Comparison of ENCODE assay signal across 7 mouse cellular contexts in the genomic region with DNA sequence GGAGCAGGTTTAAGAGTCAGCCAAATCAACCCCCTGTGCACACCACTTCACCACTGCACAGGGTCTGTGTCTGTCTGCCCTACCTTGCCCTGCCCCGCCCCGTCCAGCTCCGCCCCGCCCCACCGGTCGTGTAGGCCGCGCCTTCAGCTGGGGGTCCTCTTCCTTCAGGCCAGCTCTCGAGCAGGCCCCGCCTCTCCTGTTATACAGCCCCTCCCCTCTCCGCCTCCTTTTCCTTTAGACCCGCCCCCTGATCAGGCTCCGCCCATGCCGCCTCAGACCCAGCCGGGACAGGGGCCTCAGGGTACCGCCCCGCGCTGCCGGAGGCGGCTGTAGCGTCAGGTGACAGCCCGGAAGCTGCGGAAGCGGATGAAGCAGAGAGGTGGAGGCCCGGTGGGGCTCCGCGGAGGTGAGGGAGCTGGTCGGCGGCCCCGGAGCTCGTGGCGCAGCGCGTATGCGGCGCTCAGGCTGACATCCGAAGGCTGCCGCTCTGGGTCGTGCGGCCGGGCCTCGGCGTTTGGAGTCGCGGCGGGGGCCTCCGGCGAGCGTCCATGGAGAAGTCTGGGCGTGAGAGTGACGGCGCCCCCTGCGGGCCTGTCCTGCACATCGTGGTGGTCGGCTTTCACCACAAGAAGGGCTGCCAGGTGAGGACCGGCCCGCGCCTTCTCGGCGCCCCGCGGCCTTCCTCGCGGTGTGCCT. TPM values are rescaled to one million over a fixed set of nuclear protein-coding genes. Genes with fewer than 3 reads are reported as not detected.
DNase-seq lines count a peak whose midpoint lies in the region; ATAC-seq lines count a peak whose summit lies in the region.

A gene (plus strand): TSS at position 326 of the 696 bp plus-strand sequence.

- under 1% methylated on average over 60 of the region's 64 CpGs for WGBS in intestine, embryonic 15.5 days
- under 1% methylated on average over 64 of the region's 64 CpGs for WGBS in midbrain, embryonic 10.5 days

- H3K27me3 ChIP-seq in intestine, embryonic 15.5 days (replicated peaks), result no peaks in the 10 kb centered on the region
- H3K27me3 ChIP-seq in midbrain, embryonic 10.5 days (ENCODE audit: low read depth, poor library complexity, severe bottlenecking), result no peaks in the 10 kb centered on the region

- peak within 1 kb of the TSS; percentile 87 for H3K4me3 ChIP-seq in intestine, embryonic 15.5 days (replicated peaks)
- peak within 1 kb of the TSS; percentile 83 for H3K4me3 ChIP-seq in midbrain, embryonic 10.5 days

- H3K4me2 ChIP-seq in intestine, embryonic 15.5 days (replicated peaks), result peak within 1 kb of the TSS; percentile 62

- H3K9ac ChIP-seq in intestine, embryonic 15.5 days, result peak within 1 kb of the TSS; percentile 81

- ATAC-seq in intestine, embryonic 15.5 days, result peak; percentile 99

- peak within 1 kb of the TSS; percentile 98 for H3K27ac ChIP-seq in intestine, embryonic 15.5 days
- H3K27ac ChIP-seq in midbrain, embryonic 10.5 days (replicated peaks), result peak within 1 kb of the TSS; percentile 94

- peak; percentile 100 for DNase-seq in adrenal gland, adult 2 months
- peak; percentile 94 for DNase-seq in embryo, embryonic 11.5 days (ENCODE audit: low read depth, low spot score)
- DNase-seq in gastrocnemius, postnatal 36 days, result peak; percentile 96 to 98
- peak; percentile 95 to 98 for DNase-seq in left cerebral cortex, postnatal 25 days (ENCODE audit: low spot score in 2 of 2)
- DNase-seq in midbrain, embryonic 10.5 days (ENCODE audit: low spot score), result peak; percentile 97
- peak; percentile 91 for DNase-seq in right cerebral cortex, postnatal 4 days

- intact Hi-C loops in gastrocnemius, postnatal 36 days (cut with DNase I), result loop anchor here (10.0 kb wide), 1 partner anchor 210 kb away; a partner anchor contains a TSS
- intact Hi-C loops in left cerebral cortex, postnatal 25 days (cut with DNase I), result loop anchor here (1.0 kb wide), 1 partner anchor 83 kb away; a partner anchor contains a TSS

- no peaks in the 10 kb centered on the region for H3K9me3 ChIP-seq in intestine, embryonic 15.5 days
- H3K9me3 ChIP-seq in midbrain, embryonic 10.5 days (replicated peaks), result no peaks in the 10 kb centered on the region

- H3K4me1 ChIP-seq in intestine, embryonic 15.5 days (replicated peaks), result no peaks in the 10 kb centered on the region
- peaks cover 13% of the 10 kb centered on the region for H3K4me1 ChIP-seq in midbrain, embryonic 10.5 days

- no peaks in the 10 kb centered on the region for H3K36me3 ChIP-seq in intestine, embryonic 15.5 days
- H3K36me3 ChIP-seq in midbrain, embryonic 10.5 days, result no peaks in the 10 kb centered on the region

RNA-seq across cellular contexts. Expression of the gene that starts here (rescaled TPM):
- total RNA-seq in adrenal gland, adult 2 months (2021), result 10 to 100 TPM; 18.8 to 28.4 TPM
- 6.1 and 6.8 TPM in 2 replicates for polyA plus RNA-seq in adrenal gland, adult 2 months (2012; rRNA removed)
- total RNA-seq in gastrocnemius, postnatal 36 days (2021), result 1 to 10 TPM; 2.7 to 4.0 TPM
- 12.0 and 12.9 TPM in 2 replicates for polyA plus RNA-seq in intestine, embryonic 15.5 days (2015; fragmentation: Nextera tagmentation; extraction: Ambion mirVana)
- 10 to 100 TPM; 42.4 to 42.8 TPM for total RNA-seq in left cerebral cortex, postnatal 25 days (2021)
- 13.7 and 20.1 TPM in 2 replicates for polyA plus RNA-seq in midbrain, embryonic 10.5 days (2016; fragmentation: Nextera tagmentation; extraction: Ambion mirVana)

Comparison
In these comparisons a context has a peak if more than half of its experiments do, and no peak if none do; other contexts are left out.
1. Peak in every context shown above with its lines: DNase-seq, ATAC-seq, H3K4me3 ChIP-seq and H3K27ac ChIP-seq.